Mouse (Mus musculus) bone marrow, adult 2 months (tissue): ENCODE measurements around the gene Olfr765.

Source experiments
- CTCF ChIP-seq: fragments of 200-500 bp; IDR thresholded peaks from 2 replicates; pipeline ENCODE4 v1.5.1; 2011; ENCODE audit warnings: low read length, control low read depth; ENCODE audit not compliant: control insufficient read depth, insufficient read depth
- POLR2A ChIP-seq: fragments of 200-500 bp; IDR thresholded peaks from 2 replicates; pipeline ENCODE4 v1.6.1; 2011; ENCODE audit warnings: low read depth, mild to moderate bottlenecking, control low read depth, low read length, borderline replicate concordance; ENCODE audit not compliant: control insufficient read depth

- TF ChIP-seq POLR2A (no peak), CTCF (no peak)
Observed at GRCm38 (mm10) chr10:129039796-129040195, 10.0 kb downstream of the Olfr765 start, which contains the start of gene Olfr764-ps1.
